Mouse (Mus musculus): ENCODE data around the gene Ccdc187. TPM values are rescaled to one million over a fixed set of nuclear protein-coding genes. Genes with fewer than 3 reads are reported as not detected.

Ccdc187 gene
- total and polyA plus RNA-seq, 3 experiments, result not detected

DNA sequence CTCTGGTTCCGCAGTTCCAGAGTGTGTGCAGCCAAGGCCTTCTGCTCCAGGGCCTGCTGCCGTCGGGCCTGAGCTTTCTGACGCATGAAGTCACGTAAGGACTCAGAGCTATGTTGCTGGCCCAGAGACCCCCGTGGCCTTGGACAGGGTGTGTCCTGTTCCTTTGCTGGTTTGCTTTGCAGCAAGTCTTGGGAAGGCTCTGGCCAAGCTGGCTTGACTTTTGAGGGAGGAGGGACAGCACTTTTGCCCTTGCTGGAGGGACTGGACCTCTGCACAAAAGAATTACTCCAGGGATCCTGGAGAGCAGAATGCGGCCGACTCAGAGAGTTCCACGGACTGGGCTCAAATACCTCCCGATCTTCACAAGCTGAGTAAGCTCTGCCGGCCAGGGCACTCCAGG is 13.8 kb downstream of the Ccdc187 start:
- H3K36me3 ChIP-seq (replicated peaks in 1 of 2; ENCODE audit: control insufficient read depth in 1 of 2, insufficient read depth in 1 of 2, low read length in 1 of 2), result no peaks in the 10 kb centered on the region
- no peak overlapping the region for H3K27ac ChIP-seq (ENCODE audit: insufficient read depth, low read depth)
- TF ChIP-seq BHLHE40 (IDR thresholded peaks at IDR 0.05; ENCODE audit: low read depth, low read length), result no peak
- TF ChIP-seq PAX5 (IDR thresholded peaks at IDR 0.05; ENCODE audit: low read length), result no peak
- no peak for TF ChIP-seq TCF12 (IDR thresholded peaks at IDR 0.05; ENCODE audit: low read depth, low read length)
- no peak for TF ChIP-seq CHD2 (IDR thresholded peaks at IDR 0.05; ENCODE audit: low read length)
- no peak for TF ChIP-seq KAT2A (IDR thresholded peaks at IDR 0.05; ENCODE audit: insufficient replicate concordance, low read length)
- no peak for TF ChIP-seq NRF1 (IDR thresholded peaks at IDR 0.05; ENCODE audit: low read depth, low read length)
- no peak for TF ChIP-seq SIN3A (IDR thresholded peaks at IDR 0.05; ENCODE audit: low read length)
- no peak for TF ChIP-seq CHD1 (IDR thresholded peaks at IDR 0.05; ENCODE audit: low read depth, low read length)
- TF ChIP-seq EP300 (IDR thresholded peaks at IDR 0.05; ENCODE audit: low read length), result no peak
- DNase-seq (ENCODE audit: extremely low read depth), result no peak
- H3K9me3 ChIP-seq (replicated peaks; ENCODE audit: low read length), result no peaks in the 10 kb centered on the region
- no peak overlapping the region for H3K9ac ChIP-seq (ENCODE audit: insufficient read depth, low read depth)
- H3K4me3 ChIP-seq (replicated peaks in 1 of 3; ENCODE audit: low read depth in 2 of 3, low read length in 2 of 3, poor library complexity in 1 of 3), result no peak overlapping the region
- in situ Hi-C loops (cut with MboI; ENCODE audit: low pct_ligation_motif_present, low pct_unique_long_range_greater_than_20kb, low sequenced_read_pairs) (loop anchor here (5.0 to 25.0 kb wide), 2 partner anchors 123 to 243 kb away; no protein-coding TSS in a partner anchor), dilution Hi-C loops (cut with MboI; ENCODE audit: extremely low pct_ligation_motif_present, extremely low pct_unique_long_range_greater_than_20kb, low sequenced_read_pairs) (no loop called here)
- H3K27me3 ChIP-seq (replicated peaks), result peaks cover 90% of the 10 kb centered on the region
- H3K4me1 ChIP-seq (ENCODE audit: control insufficient read depth in 1 of 2, insufficient read depth in 2 of 2), result no peaks in the 10 kb centered on the region
- no peak overlapping the region for H3K4me2 ChIP-seq (ENCODE audit: insufficient read depth, low read depth, poor library complexity, severe bottlenecking)
- H3K79me2 ChIP-seq (replicated peaks; ENCODE audit: control insufficient read depth, extremely low read depth, insufficient read depth, poor library complexity, severe bottlenecking), result no peaks in the 10 kb centered on the region

DNA sequence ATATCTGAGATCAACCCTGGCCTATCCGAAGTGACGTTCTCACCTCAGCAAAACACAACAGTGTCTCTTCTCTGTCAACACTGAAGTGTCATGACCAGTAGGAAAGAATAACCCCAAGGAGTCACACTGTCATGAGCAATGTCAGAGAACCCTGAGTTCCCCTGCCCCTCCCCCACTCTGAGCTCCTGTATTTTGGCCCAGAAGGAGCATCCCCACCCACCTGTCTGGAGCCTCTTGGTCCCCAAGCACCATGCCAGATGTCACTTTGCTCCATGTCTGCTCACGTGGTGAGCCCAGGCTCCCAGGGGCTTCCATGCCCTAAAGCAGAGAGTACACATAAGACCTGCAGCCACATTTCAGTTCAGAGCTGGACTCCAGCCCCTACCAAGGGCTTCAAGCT is 14.6 kb downstream of the Ccdc187 start:
- dilution Hi-C loops (cut with MboI; ENCODE audit: extremely low pct_ligation_motif_present, extremely low pct_unique_long_range_greater_than_20kb, low sequenced_read_pairs) (no loop called here), in situ Hi-C loops (cut with MboI; ENCODE audit: low pct_ligation_motif_present, low pct_unique_long_range_greater_than_20kb, low sequenced_read_pairs) (loop anchor here (5.0 to 25.0 kb wide), 2 partner anchors 122 to 242 kb away; no protein-coding TSS in a partner anchor)
- Histone ChIP-seq H3K27me3 (replicated peaks) (peaks cover 92% of the 10 kb centered on the region), H3K36me3 (replicated peaks in 1 of 2; ENCODE audit: control insufficient read depth in 1 of 2, insufficient read depth in 1 of 2, low read length in 1 of 2) (no peaks in the 10 kb centered on the region), H3K27ac (ENCODE audit: insufficient read depth, low read depth) (no peak overlapping the region), H3K9me3 (replicated peaks; ENCODE audit: low read length) (no peaks in the 10 kb centered on the region), H3K4me2 (ENCODE audit: insufficient read depth, low read depth, poor library complexity, severe bottlenecking) (no peak overlapping the region), H3K4me3 (replicated peaks in 1 of 3; ENCODE audit: low read depth in 2 of 3, low read length in 2 of 3, poor library complexity in 1 of 3) (no peak overlapping the region), H3K4me1 (ENCODE audit: control insufficient read depth in 1 of 2, insufficient read depth in 2 of 2) (no peaks in the 10 kb centered on the region), H3K9ac (ENCODE audit: insufficient read depth, low read depth) (no peak overlapping the region), H3K79me2 (replicated peaks; ENCODE audit: control insufficient read depth, extremely low read depth, insufficient read depth, poor library complexity, severe bottlenecking) (no peaks in the 10 kb centered on the region)
- DNase-seq (ENCODE audit: extremely low read depth), result no peak
- no peak for TF ChIP-seq POLR2AphosphoS2 (IDR thresholded peaks at IDR 0.05; ENCODE audit: low read depth, low read length)
- no peak for TF ChIP-seq CHD1 (IDR thresholded peaks at IDR 0.05; ENCODE audit: low read depth, low read length)

DNA sequence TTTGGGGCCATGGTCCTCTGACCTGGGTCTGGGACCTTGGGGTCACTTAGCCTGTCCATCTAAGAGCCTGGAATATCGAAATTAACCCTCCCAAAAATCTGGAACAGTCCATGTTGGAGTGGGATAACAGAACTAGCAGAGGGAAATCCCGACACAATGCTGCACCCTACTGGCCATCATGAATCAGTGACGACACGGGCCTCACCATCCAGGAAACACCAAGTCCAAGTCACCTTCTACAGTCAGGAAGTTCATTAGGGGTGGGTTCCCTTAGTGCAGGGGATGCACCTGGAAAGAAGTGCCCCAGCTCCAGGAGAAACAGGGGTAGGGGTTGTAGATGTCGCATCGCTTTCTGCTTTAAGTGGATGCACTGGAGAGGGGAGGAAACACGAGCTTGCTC is 20.7 kb downstream of the Ccdc187 start:
- in situ Hi-C loops (cut with MboI; ENCODE audit: low pct_ligation_motif_present, low pct_unique_long_range_greater_than_20kb, low sequenced_read_pairs) (no loop called here), dilution Hi-C loops (cut with MboI; ENCODE audit: extremely low pct_ligation_motif_present, extremely low pct_unique_long_range_greater_than_20kb, low sequenced_read_pairs) (no loop called here)
- Histone ChIP-seq H3K27me3 (replicated peaks) (peaks cover 83% of the 10 kb centered on the region), H3K36me3 (replicated peaks in 1 of 2; ENCODE audit: control insufficient read depth in 1 of 2, insufficient read depth in 1 of 2, low read length in 1 of 2) (no peaks in the 10 kb centered on the region), H3K9me3 (replicated peaks; ENCODE audit: low read length) (no peaks in the 10 kb centered on the region), H3K4me2 (ENCODE audit: insufficient read depth, low read depth, poor library complexity, severe bottlenecking) (no peak overlapping the region), H3K9ac (ENCODE audit: insufficient read depth, low read depth) (no peak overlapping the region), H3K4me3 (replicated peaks in 1 of 3; ENCODE audit: low read depth in 2 of 3, low read length in 2 of 3, poor library complexity in 1 of 3) (no peak overlapping the region), H3K4me1 (ENCODE audit: control insufficient read depth in 1 of 2, insufficient read depth in 2 of 2) (no peaks in the 10 kb centered on the region), H3K79me2 (replicated peaks; ENCODE audit: control insufficient read depth, extremely low read depth, insufficient read depth, poor library complexity, severe bottlenecking) (no peaks in the 10 kb centered on the region), H3K27ac (ENCODE audit: insufficient read depth, low read depth) (no peak overlapping the region)
- peak; percentile 27 for DNase-seq (ENCODE audit: extremely low read depth)
- TF ChIP-seq MAFK (IDR thresholded peaks at IDR 0.05; ENCODE audit: insufficient replicate concordance, low read length), result no peak
- peak; percentile 83 for TF ChIP-seq RAD21 (IDR thresholded peaks at IDR 0.05; ENCODE audit: low read depth, low read length)
- no peak for TF ChIP-seq MAX (IDR thresholded peaks at IDR 0.05; ENCODE audit: low read length)
- TF ChIP-seq HCFC1 (IDR thresholded peaks at IDR 0.05; ENCODE audit: low read depth, low read length), result no peak
- peak; percentile 28 to 79; a peak in 2 of 4 replicates for TF ChIP-seq CTCF (conservative IDR thresholded peaks at IDR 0.05 in 1 of 2, IDR thresholded peaks at IDR 0.05 in 1 of 2; ENCODE audit: low read depth in 2 of 2, low read length in 2 of 2)
- 0 out of 2 replicates have a peak, but pooled peaks have one; percentile 10 for TF ChIP-seq ZC3H11A (IDR thresholded peaks at IDR 0.05; ENCODE audit: low read depth, low read length)
- peak; percentile 77 for TF ChIP-seq SMC3 (IDR thresholded peaks at IDR 0.05; ENCODE audit: low read depth, low read length)
- TF ChIP-seq USF2 (conservative IDR thresholded peaks at IDR 0.05; ENCODE audit: low read depth, low read length), result no peak

All from CH12.LX (cell line).